Mouse (Mus musculus) forebrain, embryonic 13.5 days (tissue): ENCODE measurements around the gene Gstp1. TPM values are rescaled to one million over a fixed set of nuclear protein-coding genes. Genes with fewer than 3 reads are reported as not detected.

Experiments used
- ATAC-seq: fragments of 200-750 bp; cut with Nextera tagmentation; 2 replicates; pipeline ENCODE4 v1.8.0; 2017
- H3K27ac ChIP-seq: fragments of 300-500 bp; sonication (generic); 2 replicates; pipeline ENCODE4 v1.5.1; 2015; ENCODE audit warnings: inconsistent platforms, mild to moderate bottlenecking, moderate library complexity
- H3K27me3 ChIP-seq: fragments of 300-500 bp; sonication (generic); 2 replicates; pipeline ENCODE4 v1.6.1; 2015; ENCODE audit warnings: mild to moderate bottlenecking, inconsistent platforms
- H3K36me3 ChIP-seq: fragments of 300-500 bp; sonication (generic); 2 replicates; pipeline ENCODE4 v1.6.1; 2015; ENCODE audit warnings: mild to moderate bottlenecking, inconsistent platforms; ENCODE audit not compliant: poor library complexity, severe bottlenecking
- H3K4me1 ChIP-seq: fragments of 300-500 bp; sonication (generic); 2 replicates; pipeline ENCODE4 v1.6.1; 2015; ENCODE audit warnings: inconsistent platforms
- H3K4me2 ChIP-seq: fragments of 300-500 bp; sonication (generic); 2 replicates; pipeline ENCODE4 v1.6.1; 2015; ENCODE audit warnings: inconsistent platforms, mild to moderate bottlenecking, moderate library complexity
- H3K4me3 ChIP-seq: fragments of 300-500 bp; sonication (generic); 2 replicates; pipeline ENCODE4 v1.5.1; 2015; ENCODE audit warnings: mild to moderate bottlenecking, inconsistent platforms
- H3K9ac ChIP-seq: fragments of 300-500 bp; sonication (generic); 2 replicates; pipeline ENCODE4 v1.6.1; 2015; ENCODE audit warnings: mild to moderate bottlenecking, inconsistent platforms
- H3K9me3 ChIP-seq: fragments of 300-500 bp; sonication (generic); replicated peaks from 2 replicates; pipeline ENCODE4 v1.6.1; 2016; ENCODE audit warnings: inconsistent platforms
- WGBS: fragments of 180-500 bp; shearing (Covaris S2); methylation state at CpG from one replicate; pipeline ENCODE4 v1.1.7; 2015; 5-methylcytosine and 5-hydroxymethylcytosine counted together
- polyA plus RNA-seq: library from polyadenylated mRNA; unstranded; fragments of >200 nt; fragmentation: Nextera tagmentation; extraction: Ambion mirVana; gene quantifications from 2 replicates; pipeline ENCODE4 v1.2.1, GENCODE M21; 2015

Gstp1 gene
- polyA plus RNA-seq, result 390 and 392 TPM in 2 replicates

GRCm38 (mm10) chr19:4037788-4038232 is at the start of gene Gstp1:
Gene Gstp1, minus strand, starts transcription at chr19:4037985.
- Histone ChIP-seq H3K27me3 (no peaks in the 10 kb centered on the region), H3K4me1 (peaks cover 18% of the 10 kb centered on the region), H3K36me3 (0 out of 2 replicates have a peak, but pooled peaks cover 4% of the 10 kb centered on the region), H3K4me2 (peak within 1 kb of the TSS; percentile 80), H3K9ac (peak within 1 kb of the TSS; percentile 79), H3K4me3 (peak within 1 kb of the TSS; percentile 67), H3K27ac (peak within 1 kb of the TSS; percentile 49; the same call in 1 of the 2 replicates), H3K9me3 (no peaks in the 10 kb centered on the region)
- 0% methylated on average over 26 of the region's 26 CpGs for WGBS
- ATAC-seq, result peak; percentile 85

DNA sequence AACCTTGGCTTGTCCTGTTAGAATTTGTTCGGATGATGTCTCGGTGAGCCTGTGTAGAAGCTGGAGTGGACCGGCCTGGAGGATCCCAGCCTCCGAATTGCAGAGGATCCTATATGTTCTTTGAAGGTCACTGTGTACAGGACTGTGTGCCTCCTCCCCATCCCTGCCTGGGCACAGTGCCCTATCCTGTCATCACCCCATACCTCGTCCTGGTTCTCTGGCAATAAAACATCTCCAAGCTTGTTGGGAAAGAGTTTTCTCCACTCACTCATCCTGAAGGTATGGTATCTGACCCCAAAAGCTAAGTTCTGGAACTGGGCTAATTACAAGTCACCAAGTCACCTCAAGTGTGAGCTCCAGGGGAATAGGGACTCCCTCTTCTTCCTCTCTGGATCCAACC is 49.3 kb upstream of the Gstp1 start:
- Histone ChIP-seq H3K27ac (no peak overlapping the region), H3K9ac (no peak overlapping the region), H3K4me3 (no peak overlapping the region), H3K4me2 (no peak overlapping the region), H3K27me3 (0 out of 2 replicates have a peak, but pooled peaks cover 7% of the 10 kb centered on the region), H3K9me3 (no peaks in the 10 kb centered on the region), H3K4me1 (peaks cover 6% of the 10 kb centered on the region), H3K36me3 (no peaks in the 10 kb centered on the region)
- ATAC-seq, result no peak
- WGBS, result 95% methylated on average over 5 of the region's 5 CpGs

DNA sequence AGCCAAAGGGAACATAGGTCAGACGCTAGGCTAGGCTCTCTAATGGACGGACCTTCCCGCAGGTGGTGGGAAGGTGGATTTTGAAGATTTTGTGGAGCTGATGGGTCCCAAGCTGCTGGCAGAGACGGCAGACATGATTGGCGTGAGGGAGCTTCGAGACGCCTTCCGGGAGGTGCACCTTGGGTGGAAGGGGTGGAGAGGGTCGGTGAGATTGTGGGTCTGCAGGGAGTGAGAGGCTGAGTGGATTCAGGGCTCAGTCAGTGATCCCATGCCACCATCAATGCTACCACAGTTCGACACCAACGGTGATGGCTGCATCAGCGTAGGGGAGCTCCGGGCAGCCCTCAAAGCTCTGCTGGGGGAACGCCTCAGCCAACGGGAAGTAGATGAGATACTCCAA is 48.4 kb upstream of the Gstp1 start:
- Histone ChIP-seq H3K4me1 (peaks cover 6% of the 10 kb centered on the region), H3K27me3 (0 out of 2 replicates have a peak, but pooled peaks cover 7% of the 10 kb centered on the region), H3K4me3 (no peak overlapping the region), H3K4me2 (no peak overlapping the region), H3K9ac (no peak overlapping the region), H3K9me3 (no peaks in the 10 kb centered on the region), H3K36me3 (no peaks in the 10 kb centered on the region), H3K27ac (no peak overlapping the region)
- 93% methylated on average over 15 of the region's 15 CpGs for WGBS
- no peak for ATAC-seq

GRCm38 (mm10) chr19:4084984-4085383 is 47.2 kb upstream of the Gstp1 start:
- no peak overlapping the region for H3K4me2 ChIP-seq
- no peaks in the 10 kb centered on the region for H3K36me3 ChIP-seq
- no peak overlapping the region for H3K4me3 ChIP-seq
- H3K27ac ChIP-seq, result no peak overlapping the region
- H3K27me3 ChIP-seq, result 0 out of 2 replicates have a peak, but pooled peaks cover 7% of the 10 kb centered on the region
- no peak overlapping the region for H3K9ac ChIP-seq
- 100% methylated on average over 1 of the region's 1 CpGs for WGBS
- H3K9me3 ChIP-seq, result no peaks in the 10 kb centered on the region
- peaks cover 6% of the 10 kb centered on the region for H3K4me1 ChIP-seq
- ATAC-seq, result no peak

DNA sequence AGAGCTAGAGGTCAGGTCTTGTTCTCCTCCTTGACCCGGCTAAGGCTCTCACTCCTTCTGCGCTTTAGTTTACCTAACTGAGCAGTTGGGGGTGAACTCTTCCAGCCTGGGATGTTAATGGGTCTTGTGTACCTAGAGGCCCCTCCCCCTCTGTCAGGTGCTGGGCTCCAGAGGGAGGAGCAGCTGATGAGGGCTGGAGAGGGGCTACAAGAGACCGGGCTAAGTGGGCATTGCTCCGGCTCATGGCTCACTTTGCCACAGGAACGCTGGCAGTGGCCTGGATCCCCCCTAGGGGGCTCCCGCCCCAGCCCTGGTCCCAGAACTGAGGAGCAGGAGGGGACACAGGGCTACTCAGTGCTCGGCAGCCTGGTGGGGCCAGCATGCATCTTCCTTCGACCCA is 46.0 kb upstream of the Gstp1 start:
- Histone ChIP-seq H3K4me1 (no peaks in the 10 kb centered on the region), H3K4me3 (no peak overlapping the region), H3K9me3 (no peaks in the 10 kb centered on the region), H3K36me3 (no peaks in the 10 kb centered on the region), H3K27ac (no peak overlapping the region), H3K27me3 (0 out of 2 replicates have a peak, but pooled peaks cover 7% of the 10 kb centered on the region), H3K4me2 (no peak overlapping the region), H3K9ac (no peak overlapping the region)
- 37% methylated on average over 8 of the region's 8 CpGs for WGBS
- ATAC-seq, result no peak

DNA sequence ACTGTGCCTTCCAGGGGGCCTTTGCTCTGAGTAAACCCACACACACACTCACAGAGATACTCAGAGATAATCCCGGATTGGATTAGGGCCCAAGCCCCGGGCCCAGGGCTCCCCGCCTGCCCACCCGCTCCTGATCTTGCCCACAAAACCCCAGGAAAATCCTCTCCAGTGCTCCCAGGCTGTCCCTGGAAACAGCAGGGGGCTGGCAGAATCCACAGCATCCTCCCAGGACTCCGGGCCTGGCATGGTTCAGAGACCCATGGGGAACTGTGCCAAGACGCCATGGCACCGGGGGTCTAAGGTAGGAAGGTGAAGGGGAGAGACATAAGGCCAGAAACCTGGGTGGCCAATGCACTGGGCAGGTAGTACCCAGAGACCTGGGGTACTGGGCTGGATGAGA is 45.5 kb upstream of the Gstp1 start:
- Histone ChIP-seq H3K4me3 (no peak overlapping the region), H3K9ac (no peak overlapping the region), H3K9me3 (no peaks in the 10 kb centered on the region), H3K4me2 (no peak overlapping the region), H3K27me3 (0 out of 2 replicates have a peak, but pooled peaks cover 7% of the 10 kb centered on the region), H3K4me1 (no peaks in the 10 kb centered on the region), H3K36me3 (no peaks in the 10 kb centered on the region), H3K27ac (no peak overlapping the region)
- no peak for ATAC-seq
- WGBS, result 76% methylated on average over 7 of the region's 7 CpGs

DNA sequence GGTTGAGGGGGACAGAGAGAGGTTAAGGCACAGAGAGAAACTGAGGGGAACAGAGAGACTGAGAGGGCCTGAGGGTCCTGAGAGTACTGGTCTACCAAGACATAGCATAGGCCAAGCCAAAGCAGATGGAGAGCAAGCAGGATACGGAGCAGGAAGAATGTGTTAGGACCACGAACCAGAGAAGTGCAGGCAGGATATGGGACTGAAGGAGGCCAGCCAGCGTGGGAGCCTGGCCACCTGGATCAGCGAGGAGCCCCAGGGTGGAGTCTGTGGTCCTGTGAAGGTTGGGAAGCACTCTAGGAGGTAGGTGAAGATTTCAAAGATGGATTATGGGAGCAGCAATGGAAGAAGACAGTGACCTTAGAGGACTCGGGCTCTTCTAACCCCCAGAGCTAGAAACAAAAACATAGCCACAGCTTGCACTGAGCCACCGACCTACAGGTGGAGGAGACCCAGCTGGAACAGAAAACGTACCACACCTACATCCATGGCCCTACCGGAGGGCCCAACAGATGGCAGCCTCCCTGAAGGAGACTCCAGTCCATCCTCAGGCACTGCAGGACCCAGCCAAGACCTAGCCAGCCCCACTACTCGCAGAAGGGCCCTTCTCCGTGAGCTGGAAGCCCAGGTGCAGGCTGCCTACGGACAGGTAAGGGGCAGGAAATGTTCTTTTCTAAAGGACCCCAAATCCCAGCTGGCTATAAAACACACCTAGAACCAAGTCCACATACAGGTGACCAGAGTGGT is 44.6 kb upstream of the Gstp1 start:
- ATAC-seq, result no peak
- Histone ChIP-seq H3K9ac (no peak overlapping the region), H3K27ac (no peak overlapping the region), H3K4me3 (no peak overlapping the region), H3K9me3 (no peaks in the 10 kb centered on the region), H3K36me3 (no peaks in the 10 kb centered on the region), H3K4me2 (no peak overlapping the region), H3K27me3 (0 out of 2 replicates have a peak, but pooled peaks cover 7% of the 10 kb centered on the region), H3K4me1 (no peaks in the 10 kb centered on the region)
- WGBS, result 84% methylated on average over 11 of the region's 11 CpGs

DNA sequence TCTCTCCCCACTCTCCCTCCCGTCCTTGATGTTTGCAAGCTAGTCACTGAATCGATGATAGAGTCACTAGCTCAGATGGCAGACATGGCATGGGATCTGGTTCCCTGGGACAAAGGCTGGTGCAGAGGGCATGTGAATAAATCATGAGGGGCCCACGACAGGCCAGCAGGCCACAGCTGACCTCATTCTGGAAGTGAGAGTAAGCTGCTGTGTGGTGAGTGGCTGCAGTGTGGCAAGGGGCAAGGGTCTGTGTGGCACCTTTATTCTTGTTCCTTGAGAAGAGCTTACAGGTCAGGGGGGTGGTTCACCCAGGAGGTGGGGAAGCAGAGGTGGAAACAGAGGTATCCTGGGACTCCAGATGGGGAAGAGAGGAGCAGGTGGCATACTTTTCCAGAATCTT is 43.6 kb upstream of the Gstp1 start, which contains the start of gene Cabp2:
Cabp2 (plus strand) TSS at position 185 of the 400 bp plus-strand sequence.
- Histone ChIP-seq H3K27me3 (0 out of 2 replicates have a peak, but pooled peaks cover 7% of the 10 kb centered on the region), H3K9me3 (no peaks in the 10 kb centered on the region), H3K9ac (no peak within 1 kb of the TSS), H3K27ac (no peak within 1 kb of the TSS), H3K4me2 (no peak within 1 kb of the TSS), H3K4me3 (no peak within 1 kb of the TSS), H3K4me1 (no peaks in the 10 kb centered on the region), H3K36me3 (no peaks in the 10 kb centered on the region)
- WGBS, result 65% methylated on average over 3 of the region's 3 CpGs
- no peak for ATAC-seq

DNA sequence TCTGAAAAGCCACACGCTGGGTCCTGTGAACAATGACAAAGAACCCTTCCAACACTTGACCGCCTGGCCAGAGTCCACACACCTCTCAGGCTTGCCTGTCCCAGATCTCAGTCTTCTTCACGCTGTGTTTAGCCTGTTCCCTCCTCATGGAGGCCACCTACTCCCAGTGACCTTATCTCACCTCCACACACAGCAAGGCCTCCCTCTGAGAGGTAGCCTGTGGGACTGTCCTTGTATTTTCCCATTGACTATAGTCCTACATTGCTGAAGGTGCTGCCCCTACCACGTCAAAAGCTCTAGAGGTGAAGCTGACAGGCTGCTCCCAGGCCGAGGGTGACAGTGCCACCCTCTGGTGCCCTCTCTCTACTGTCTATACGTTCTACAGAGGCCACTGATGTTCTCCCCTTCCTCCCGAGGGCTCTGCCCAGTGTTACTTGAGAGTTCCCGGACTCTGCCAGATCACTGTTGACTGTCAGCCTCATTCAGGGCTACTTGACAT is 42.8 kb upstream of the Gstp1 start:
- H3K4me2 ChIP-seq, result no peak overlapping the region
- no peak overlapping the region for H3K4me3 ChIP-seq
- H3K36me3 ChIP-seq, result no peaks in the 10 kb centered on the region
- H3K27me3 ChIP-seq, result 0 out of 2 replicates have a peak, but pooled peaks cover 7% of the 10 kb centered on the region
- H3K4me1 ChIP-seq, result no peaks in the 10 kb centered on the region
- no peak overlapping the region for H3K9ac ChIP-seq
- no peaks in the 10 kb centered on the region for H3K9me3 ChIP-seq
- H3K27ac ChIP-seq, result no peak overlapping the region
- no peak for ATAC-seq
- WGBS, result 69% methylated on average over 8 of the region's 8 CpGs

DNA sequence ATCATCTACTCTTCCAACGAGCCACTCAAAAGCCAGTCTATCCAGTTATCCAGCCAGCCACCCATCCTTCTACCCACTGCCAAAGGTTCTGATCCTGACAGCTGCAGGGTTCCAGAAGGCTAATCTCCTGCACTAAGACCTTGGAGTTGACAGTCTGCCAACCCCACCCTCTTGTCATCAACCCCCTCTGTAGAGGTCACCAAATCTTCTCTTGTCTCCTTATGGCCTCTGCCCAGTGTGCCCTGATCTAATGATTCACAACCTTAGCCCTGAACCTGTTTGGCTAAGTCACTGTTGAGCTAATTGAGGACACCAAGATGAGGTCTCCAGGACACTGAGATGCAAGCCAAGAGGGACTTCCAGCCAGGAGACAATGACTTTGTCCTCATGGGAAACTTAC is 41.8 kb upstream of the Gstp1 start:
- ATAC-seq, result no peak
- H3K4me1 ChIP-seq, result no peaks in the 10 kb centered on the region
- H3K27me3 ChIP-seq, result 0 out of 2 replicates have a peak, but pooled peaks cover 7% of the 10 kb centered on the region
- no peak overlapping the region for H3K9ac ChIP-seq
- 91% methylated on average over 1 of the region's 1 CpGs for WGBS
- no peaks in the 10 kb centered on the region for H3K36me3 ChIP-seq
- H3K9me3 ChIP-seq, result no peaks in the 10 kb centered on the region
- H3K4me2 ChIP-seq, result no peak overlapping the region
- no peak overlapping the region for H3K27ac ChIP-seq
- H3K4me3 ChIP-seq, result no peak overlapping the region

DNA sequence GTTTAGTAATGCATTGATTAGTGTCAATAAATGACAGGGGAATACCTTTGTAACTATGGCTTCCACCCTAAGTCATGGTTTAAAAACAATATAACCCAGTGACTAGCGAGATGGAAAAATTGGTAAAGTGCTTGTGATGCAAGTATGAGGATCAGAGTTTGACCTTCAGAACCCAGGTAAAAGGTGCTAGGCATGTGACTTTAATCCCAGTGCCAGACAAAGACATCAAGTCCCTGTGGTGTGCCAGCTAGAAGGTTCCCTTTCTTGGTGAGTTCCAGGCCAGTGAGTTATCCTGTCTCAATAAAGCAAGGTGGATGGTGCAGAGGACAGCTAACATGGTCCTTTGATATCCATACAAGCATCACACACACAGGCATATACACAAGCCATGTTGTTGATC is 37.7 kb upstream of the Gstp1 start:
- H3K4me2 ChIP-seq, result no peak overlapping the region
- H3K36me3 ChIP-seq, result no peaks in the 10 kb centered on the region
- H3K4me3 ChIP-seq, result no peak overlapping the region
- H3K27me3 ChIP-seq, result no peaks in the 10 kb centered on the region
- no peak overlapping the region for H3K9ac ChIP-seq
- ATAC-seq, result no peak
- H3K9me3 ChIP-seq, result no peaks in the 10 kb centered on the region
- 79% methylated on average over 1 of the region's 1 CpGs for WGBS
- H3K4me1 ChIP-seq, result no peaks in the 10 kb centered on the region
- no peak overlapping the region for H3K27ac ChIP-seq

- Histone ChIP-seq H3K4me1 (no peaks in the 10 kb centered on the region), H3K27me3 (no peaks in the 10 kb centered on the region), H3K36me3 (no peaks in the 10 kb centered on the region), H3K27ac (no peak overlapping the region), H3K4me3 (no peak overlapping the region), H3K9me3 (no peaks in the 10 kb centered on the region), H3K4me2 (no peak overlapping the region), H3K9ac (no peak overlapping the region)
- 81% methylated on average over 6 of the region's 6 CpGs for WGBS
- no peak for ATAC-seq
Observed at GRCm38 (mm10) chr19:4072706-4073424, 35.1 kb upstream of the Gstp1 start.
